Mouse (Mus musculus) G1E (cell line): Measurements from ENCODE around the gene Micu1.

ENCODE experiments used
- CTCF ChIP-seq: IDR thresholded peaks from 2 replicates; pipeline ENCODE4 v1.5.1; 2012; ENCODE audit warnings: low read depth, low read length, inconsistent platforms, mixed read lengths
- GATA1 ChIP-seq: IDR thresholded peaks from 2 replicates; pipeline ENCODE4 v1.6.1; 2012; ENCODE audit warnings: borderline replicate concordance, low read length, inconsistent platforms, mixed read lengths
- GATA2 ChIP-seq: IDR thresholded peaks from 2 replicates; pipeline ENCODE4 v1.6.1; 2012; ENCODE audit warnings: low read depth, low read length, inconsistent platforms, borderline replicate concordance

DNA sequence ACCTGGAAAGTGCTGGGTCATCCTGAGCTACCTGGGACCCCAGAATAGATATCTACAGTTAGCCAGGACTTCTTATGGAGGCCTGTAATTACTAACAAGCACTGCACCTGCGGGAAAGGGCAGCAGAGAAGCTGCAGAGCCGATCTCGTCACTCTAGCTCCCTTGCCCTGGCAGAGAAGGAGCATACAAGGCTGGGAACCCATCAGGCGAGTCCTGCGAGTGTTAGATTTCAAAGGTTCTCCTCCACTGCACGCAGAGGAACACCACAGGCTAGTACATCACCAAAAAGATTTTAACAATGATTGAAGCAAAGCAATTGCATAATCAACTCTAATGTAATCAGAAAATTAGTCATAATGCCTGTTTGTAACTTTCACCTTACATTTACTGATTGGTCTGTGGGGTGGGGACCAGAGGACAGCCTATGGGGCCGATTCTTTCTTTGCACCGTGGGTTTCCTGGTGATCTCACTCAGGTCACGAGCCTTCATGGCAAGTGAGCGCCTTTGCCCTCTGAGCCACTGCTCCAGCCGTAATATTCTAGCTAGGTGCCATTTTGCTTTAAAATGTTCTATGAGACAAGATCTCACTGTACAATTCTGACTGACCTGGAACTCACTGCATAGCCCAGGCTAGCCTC lies 88.1 kb downstream of the Micu1 start:
- no peak for TF ChIP-seq CTCF
- no peak for TF ChIP-seq GATA1
- TF ChIP-seq GATA2, result no peak
